Mouse (Mus musculus) olfactory bulb, adult 2 months (tissue): ENCODE results near the gene Gmds.

Experiments used
- CTCF ChIP-seq: fragments of 200-500 bp; IDR thresholded peaks from 2 replicates; pipeline ENCODE4 v1.5.1; 2012; ENCODE audit warnings: low read depth, mild to moderate bottlenecking, low read length, moderate library complexity; ENCODE audit not compliant: insufficient read depth
- POLR2A ChIP-seq: fragments of 200-500 bp; IDR thresholded peaks from 2 replicates; pipeline ENCODE4 v1.6.1; 2012; ENCODE audit warnings: mild to moderate bottlenecking, low read depth, low read length, moderate library complexity; ENCODE audit not compliant: insufficient read depth

GRCm38 (mm10) chr13:31878805-31879477, 459.6 kb downstream of the Gmds start:
- TF ChIP-seq CTCF (no peak), POLR2A (no peak)
